Mouse (Mus musculus): ENCODE measurements around the gene Prox1.

DNA sequence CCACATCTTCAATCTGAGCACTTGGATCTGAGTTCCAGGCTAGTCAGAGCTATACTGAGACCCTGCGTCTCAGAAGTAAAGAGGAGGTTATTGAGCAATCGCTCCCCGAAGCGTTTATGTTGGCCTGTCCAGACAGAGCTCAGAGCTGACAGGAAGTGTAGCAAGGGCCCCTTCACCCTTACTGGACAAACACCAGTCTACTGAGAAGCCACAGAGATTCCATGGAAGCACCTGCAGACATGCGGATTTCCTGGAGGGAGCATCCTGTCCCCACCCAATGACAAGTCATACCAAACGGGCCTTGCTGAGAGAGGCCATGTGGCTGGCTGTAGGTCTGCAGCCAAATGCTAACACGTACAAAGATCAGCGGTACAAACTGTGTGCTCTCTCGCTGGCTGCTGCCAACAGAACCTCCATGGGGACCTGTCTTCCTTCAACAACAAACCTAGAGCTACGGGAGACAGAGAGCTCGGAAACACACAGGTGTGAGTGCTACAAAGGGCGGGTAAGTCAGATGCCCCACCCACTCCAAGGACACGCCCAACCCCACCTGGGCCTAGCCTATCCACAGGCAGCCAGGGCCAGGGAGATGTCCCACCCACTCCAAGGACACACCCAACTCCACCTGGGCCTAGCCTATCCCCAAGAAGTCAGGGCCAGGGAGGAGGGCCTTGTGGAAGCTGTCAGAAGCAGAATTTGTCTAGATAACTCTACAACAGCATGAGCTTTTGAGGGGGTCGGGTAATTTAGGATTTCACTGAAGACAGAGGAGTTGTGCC, 45.4 kb downstream of the Prox1 start:
- TF ChIP-seq CTCF (IDR thresholded peaks at IDR 0.05; ENCODE audit: insufficient read depth, low read length) (no peak), POLR2A (IDR thresholded peaks at IDR 0.05; ENCODE audit: borderline replicate concordance, extremely low read depth, low read depth, low read length) (no peak)

All from lung, adult 2 months (tissue).